ENCODE assay signal across 9 mouse cellular contexts in genomic region chr6:37744679-37745078, GRCm38 (mm10).
DNase-seq lines count a peak whose midpoint lies in the region; ATAC-seq and TF ChIP-seq lines count a peak whose summit lies in the region.
"Had no signal": no experiment of that assay in that cellular context is flagged by ENCODE, and none has a peak within 500 bp of the region (broad histone marks: within the 10 kb centered on the region; RNA-seq: fewer than 3 reads in every experiment).

No protein-coding gene starts in this region.

- dilution Hi-C loops in CH12.LX (cut with MboI; ENCODE audit: extremely low pct_ligation_motif_present, extremely low pct_unique_long_range_greater_than_20kb, low sequenced_read_pairs) = no loop called here

- no peak overlapping the region for H3K9ac ChIP-seq in hindbrain, postnatal 0 days (replicated peaks; ENCODE audit: low read length)
- H3K9ac ChIP-seq in hindbrain, embryonic 13.5 days = no peak overlapping the region
- no peak overlapping the region for H3K9ac ChIP-seq in CH12.LX (ENCODE audit: insufficient read depth, low read depth)
- H3K9ac ChIP-seq: heart, embryonic 15.5 days had no signal

- in situ Hi-C loops in CH12.LX (cut with MboI; ENCODE audit: low pct_ligation_motif_present, low pct_unique_long_range_greater_than_20kb, low sequenced_read_pairs) = no loop called here

- H3K4me1 ChIP-seq in hindbrain, postnatal 0 days (ENCODE audit: insufficient read depth, low read length) = no peaks in the 10 kb centered on the region
- no peaks in the 10 kb centered on the region for H3K4me1 ChIP-seq in hindbrain, embryonic 13.5 days (replicated peaks)
- H3K4me1 ChIP-seq in CH12.LX (ENCODE audit: control insufficient read depth in 1 of 2, insufficient read depth in 2 of 2) = peaks cover 0 to 6% of the 10 kb centered on the region in 2 experiments; a peak in 1 of 4 replicates
- H3K4me1 ChIP-seq in bone marrow macrophage, adult 2 months (ENCODE audit: control insufficient read depth, insufficient read depth, low read length) = peaks cover 2% of the 10 kb centered on the region; the same call in 1 of the 2 replicates
- H3K4me1 ChIP-seq: heart, embryonic 15.5 days had no signal

- TF ChIP-seq EP300 in CH12.LX (IDR thresholded peaks at IDR 0.05; ENCODE audit: low read length) = no peak

- DNase-seq in hindbrain, postnatal 0 days (ENCODE audit: low spot score) = no peak
- DNase-seq in CH12.LX (ENCODE audit: extremely low read depth) = peak; percentile 60
- no peak for DNase-seq in heart, postnatal 25 days (ENCODE audit: low spot score)
- DNase-seq in ovary, postnatal 14 days (ENCODE audit: low spot score) = no peak

- intact Hi-C loops in heart, postnatal 25 days (cut with DNase I) = no loop called here

- no peak for ATAC-seq in hindbrain, postnatal 0 days
- no peak for ATAC-seq in hindbrain, embryonic 13.5 days (ENCODE audit: low FRiP score)
- peak; percentile 80 for ATAC-seq in megakaryocyte progenitor cell, adult 5-6 weeks (replicated peaks; ENCODE audit: poor library complexity)
- no peak for ATAC-seq in frontal cortex, adult (ENCODE audit: low TSS enrichment)

- no peaks in the 10 kb centered on the region for H3K79me2 ChIP-seq in CH12.LX (replicated peaks; ENCODE audit: control insufficient read depth, extremely low read depth, insufficient read depth, poor library complexity, severe bottlenecking)

- no peaks in the 10 kb centered on the region for H3K27me3 ChIP-seq in hindbrain, postnatal 0 days (ENCODE audit: insufficient read depth, low read length)
- no peaks in the 10 kb centered on the region for H3K27me3 ChIP-seq in hindbrain, embryonic 13.5 days
- no peaks in the 10 kb centered on the region for H3K27me3 ChIP-seq in CH12.LX (replicated peaks)
- H3K27me3 ChIP-seq: heart, embryonic 15.5 days had no signal

- TF ChIP-seq CTCF in hindbrain, postnatal 0 days (IDR thresholded peaks at IDR 0.05; ENCODE audit: low read depth) = peak; percentile 45
- TF ChIP-seq CTCF in CH12.LX (conservative IDR thresholded peaks at IDR 0.05 in 1 of 2, IDR thresholded peaks at IDR 0.05 in 1 of 2; ENCODE audit: low read depth in 2 of 2, low read length in 2 of 2) = peak; percentile 46 to 78
- TF ChIP-seq CTCF in bone marrow macrophage, adult 2 months (IDR thresholded peaks at IDR 0.05; ENCODE audit: low read depth, low read length) = peak; percentile 39; the same call in 1 of the 2 replicates

- no peak overlapping the region for H3K4me3 ChIP-seq in hindbrain, postnatal 0 days (ENCODE audit: low read length)
- no peak overlapping the region for H3K4me3 ChIP-seq in hindbrain, embryonic 13.5 days
- H3K4me3 ChIP-seq in CH12.LX (replicated peaks in 1 of 3; ENCODE audit: low read depth in 2 of 3, low read length in 2 of 3, poor library complexity in 1 of 3) = no peak overlapping the region
- no peak overlapping the region for H3K4me3 ChIP-seq in bone marrow macrophage, adult 2 months (ENCODE audit: insufficient read depth, low read length)
- H3K4me3 ChIP-seq: heart, embryonic 15.5 days had no signal

- no peaks in the 10 kb centered on the region for H3K36me3 ChIP-seq in hindbrain, postnatal 0 days (ENCODE audit: insufficient read depth, low read length)
- no peaks in the 10 kb centered on the region for H3K36me3 ChIP-seq in hindbrain, embryonic 13.5 days
- H3K36me3 ChIP-seq in CH12.LX (replicated peaks in 1 of 2; ENCODE audit: control insufficient read depth in 1 of 2, insufficient read depth in 1 of 2, low read length in 1 of 2) = no peaks in the 10 kb centered on the region
- H3K36me3 ChIP-seq: heart, embryonic 15.5 days had no signal

- no peaks in the 10 kb centered on the region for H3K9me3 ChIP-seq in hindbrain, postnatal 0 days (ENCODE audit: low read length)
- H3K9me3 ChIP-seq in hindbrain, embryonic 13.5 days = 0 out of 2 replicates have a peak, but pooled peaks cover 2% of the 10 kb centered on the region
- H3K9me3 ChIP-seq in CH12.LX (replicated peaks; ENCODE audit: low read length) = peaks cover 6% of the 10 kb centered on the region
- H3K9me3 ChIP-seq: heart, embryonic 15.5 days had no signal

- 80% methylated on average over 4 of the region's 4 CpGs for WGBS in hindbrain, postnatal 0 days
- WGBS in hindbrain, embryonic 13.5 days = 66% methylated on average over 4 of the region's 4 CpGs

- no peak overlapping the region for H3K27ac ChIP-seq in hindbrain, postnatal 0 days
- no peak overlapping the region for H3K27ac ChIP-seq in hindbrain, embryonic 13.5 days
- no peak overlapping the region for H3K27ac ChIP-seq in CH12.LX (ENCODE audit: insufficient read depth, low read depth)
- no peak overlapping the region for H3K27ac ChIP-seq in bone marrow macrophage, adult 2 months (ENCODE audit: insufficient read depth, low read depth, low read length)
- H3K27ac ChIP-seq: heart, embryonic 15.5 days had no signal

- H3K4me2 ChIP-seq in hindbrain, postnatal 0 days (ENCODE audit: low read depth, low read length) = no peak overlapping the region
- no peak overlapping the region for H3K4me2 ChIP-seq in hindbrain, embryonic 13.5 days
- no peak overlapping the region for H3K4me2 ChIP-seq in CH12.LX (ENCODE audit: insufficient read depth, low read depth, poor library complexity, severe bottlenecking)
- H3K4me2 ChIP-seq: heart, embryonic 15.5 days had no signal

- peak; percentile 80 for TF ChIP-seq RAD21 in CH12.LX (IDR thresholded peaks at IDR 0.05; ENCODE audit: low read depth, low read length)

- TF ChIP-seq POLR2A in CH12.LX (IDR thresholded peaks at IDR 0.05; ENCODE audit: low read depth, low read length) = no peak
- no peak for TF ChIP-seq POLR2A in bone marrow macrophage, adult 2 months (IDR thresholded peaks at IDR 0.05; ENCODE audit: borderline replicate concordance, low read depth, low read length)

TF ChIP-seq in CH12.LX, 34 proteins besides CTCF, POLR2A, EP300 and RAD21:
- TF ChIP-seq NELFE (IDR thresholded peaks at IDR 0.05; ENCODE audit: low read depth, low read length) (no peak), BHLHE40 (IDR thresholded peaks at IDR 0.05; ENCODE audit: low read depth, low read length) (no peak), PAX5 (IDR thresholded peaks at IDR 0.05; ENCODE audit: low read length) (no peak), JUN (IDR thresholded peaks at IDR 0.05; ENCODE audit: insufficient read depth, low read depth, low read length) (no peak), SMC3 (IDR thresholded peaks at IDR 0.05; ENCODE audit: low read depth, low read length) (peak; percentile 93), NRF1 (IDR thresholded peaks at IDR 0.05; ENCODE audit: low read depth, low read length) (no peak), MYC (IDR thresholded peaks at IDR 0.05; ENCODE audit: low read depth, low read length) (0 out of 2 replicates have a peak, but pooled peaks have one; percentile 17), ZC3H11A (IDR thresholded peaks at IDR 0.05; ENCODE audit: low read depth, low read length) (peak; percentile 63; the same call in 1 of the 2 replicates)
